Mouse (Mus musculus) heart, adult 9 months (tissue): ENCODE results near the gene Vmn2r72.

Experiments used
- DNase-seq, 2 experiments: peaks; one replicate each; pipeline ENCODE4 v3.0.0; 2022; ENCODE audit warnings: low spot score in 2 of 2

Gene Vmn2r72

GRCm38 (mm10) chr7:85754997-85755396 lies at the start of gene Vmn2r72:
Gene Vmn2r72, minus strand, starts transcription at chr7:85755097.
- DNase-seq, result no peak
